Mouse (Mus musculus) liver, embryonic 13.5 days (tissue): ENCODE results near the gene Ift80. TPM values are rescaled to one million over a fixed set of nuclear protein-coding genes. Genes with fewer than 3 reads are reported as not detected.
"Not testable (repeated sequence)": the region's sequence is repeated elsewhere in the genome, so short reads cannot be mapped to it uniquely, and the experiment has no call there.

ENCODE experiments used
- ATAC-seq: fragments of 200-750 bp; cut with Nextera tagmentation; 2 replicates; pipeline ENCODE4 v1.8.0; 2017; ENCODE audit warnings: low read depth, mild to moderate bottlenecking, moderate number of reproducible peaks, moderate library complexity
- DNase-seq: peaks from one replicate; pipeline ENCODE4 v3.0.0; 2022
- H3K27ac ChIP-seq: fragments of 300-500 bp; sonication (generic); 2 replicates; pipeline ENCODE4 v1.5.1; 2015; ENCODE audit warnings: moderate library complexity, mild to moderate bottlenecking, inconsistent platforms
- H3K27me3 ChIP-seq: fragments of 300-500 bp; sonication (generic); 2 replicates; pipeline ENCODE4 v1.6.1; 2015; ENCODE audit warnings: mild to moderate bottlenecking, inconsistent platforms
- H3K36me3 ChIP-seq: fragments of 300-500 bp; sonication (generic); 2 replicates; pipeline ENCODE4 v1.6.1; 2015; ENCODE audit warnings: mild to moderate bottlenecking, inconsistent platforms
- H3K4me1 ChIP-seq: fragments of 300-500 bp; sonication (generic); replicated peaks from 2 replicates; pipeline ENCODE4 v1.6.1; 2015; ENCODE audit warnings: inconsistent platforms
- H3K4me2 ChIP-seq: fragments of 300-500 bp; sonication (generic); 2 replicates; pipeline ENCODE4 v1.6.1; 2015; ENCODE audit warnings: inconsistent platforms, mild to moderate bottlenecking, moderate library complexity
- H3K4me3 ChIP-seq: fragments of 300-500 bp; sonication (generic); replicated peaks from 2 replicates; pipeline ENCODE4 v1.5.1; 2015; ENCODE audit warnings: mild to moderate bottlenecking, inconsistent platforms
- H3K9ac ChIP-seq: fragments of 300-500 bp; sonication (generic); 2 replicates; pipeline ENCODE4 v1.6.1; 2015; ENCODE audit warnings: mild to moderate bottlenecking, inconsistent platforms
- H3K9me3 ChIP-seq: fragments of 300-500 bp; sonication (generic); replicated peaks from 2 replicates; pipeline ENCODE4 v1.6.1; 2016; ENCODE audit warnings: inconsistent platforms
- WGBS: fragments of 180-500 bp; shearing (Covaris S2); methylation state at CpG from one replicate; pipeline ENCODE4 v1.1.7; 2015; ENCODE audit not compliant: insufficient replicate concordance; 5-methylcytosine and 5-hydroxymethylcytosine counted together
- polyA plus RNA-seq: library from polyadenylated mRNA; unstranded; fragments of >200 nt; fragmentation: Nextera tagmentation; extraction: Ambion mirVana; gene quantifications from 2 replicates; pipeline ENCODE4 v1.2.1, GENCODE M21; 2015

The Ift80 gene
- polyA plus RNA-seq, 1 experiment from 2014 or later, result 5.9 TPM

- DNase-seq, result no peak
- ATAC-seq, result no peak
- Histone ChIP-seq H3K9ac (no peak overlapping the region), H3K4me3 (no peak overlapping the region), H3K36me3 (peaks cover 17% of the 10 kb centered on the region), H3K4me1 (no peaks in the 10 kb centered on the region), H3K27me3 (no peaks in the 10 kb centered on the region), H3K27ac (no peak overlapping the region), H3K9me3 (no peaks in the 10 kb centered on the region), H3K4me2 (no peak overlapping the region)
- WGBS, result 66% methylated on average over 7 of the region's 7 CpGs
Observed at GRCm38 (mm10) chr3:68934259-68934658, 70.1 kb downstream of the Ift80 start.

- WGBS, result 83% methylated on average over 9 of the region's 9 CpGs
Observed at GRCm38 (mm10) chr3:68928619-68929018, 75.8 kb downstream of the Ift80 start.

GRCm38 (mm10) chr3:68907509-68907908 is 96.9 kb downstream of the Ift80 start:
- no peak overlapping the region for H3K4me3 ChIP-seq
- DNase-seq, result no peak
- H3K36me3 ChIP-seq, result no peaks in the 10 kb centered on the region
- WGBS, result 65% methylated on average over 4 of the region's 4 CpGs
- no peaks in the 10 kb centered on the region for H3K9me3 ChIP-seq
- H3K27ac ChIP-seq, result no peak overlapping the region
- peaks cover 5% of the 10 kb centered on the region; the same call in 1 of the 2 replicates for H3K4me1 ChIP-seq
- H3K27me3 ChIP-seq, result no peaks in the 10 kb centered on the region
- no peak overlapping the region for H3K9ac ChIP-seq
- ATAC-seq, result no peak
- no peak overlapping the region for H3K4me2 ChIP-seq

More at GRCm38 (mm10) chr3:68928619-68929018, 75.8 kb downstream of the Ift80 start:
- no peaks in the 10 kb centered on the region for H3K27me3 ChIP-seq
- no peaks in the 10 kb centered on the region for H3K4me1 ChIP-seq
- DNase-seq, result no peak
- no peaks in the 10 kb centered on the region for H3K9me3 ChIP-seq
- H3K4me2 ChIP-seq, result no peak overlapping the region
- no peak overlapping the region for H3K27ac ChIP-seq
- H3K36me3 ChIP-seq, result 0 out of 2 replicates have a peak, but pooled peaks cover 6% of the 10 kb centered on the region
- no peak overlapping the region for H3K9ac ChIP-seq
- ATAC-seq, result no peak
- no peak overlapping the region for H3K4me3 ChIP-seq

- H3K27me3 ChIP-seq, result no peaks in the 10 kb centered on the region
- ATAC-seq (no peak), DNase-seq (no peak)
- H3K36me3 ChIP-seq, result no peaks in the 10 kb centered on the region
- no peak overlapping the region for H3K4me2 ChIP-seq
- no peak overlapping the region for H3K4me3 ChIP-seq
- H3K4me1 ChIP-seq, result peaks cover 5% of the 10 kb centered on the region; the same call in 1 of the 2 replicates
- no peak overlapping the region for H3K27ac ChIP-seq
- no peaks in the 10 kb centered on the region for H3K9me3 ChIP-seq
- H3K9ac ChIP-seq, result no peak overlapping the region
- 50% methylated on average over 2 of the region's 2 CpGs for WGBS
Observed at GRCm38 (mm10) chr3:68904902-68905778, 99.2 kb downstream of the Ift80 start.

- 84% methylated on average over 20 of the region's 20 CpGs for WGBS
- not testable (repeated sequence) for DNase-seq, H3K4me2 ChIP-seq, H3K4me3 ChIP-seq, H3K36me3 ChIP-seq, H3K9ac ChIP-seq, H3K9me3 ChIP-seq, H3K27ac ChIP-seq, H3K4me1 ChIP-seq, H3K27me3 ChIP-seq
- peak; percentile 81; the same call in 1 of the 2 replicates for ATAC-seq
Observed at GRCm38 (mm10) chr3:68902636-68903035, 101.7 kb downstream of the Ift80 start.

- no peaks in the 10 kb centered on the region for H3K36me3 ChIP-seq
- ATAC-seq (no peak), DNase-seq (no peak)
- no peaks in the 10 kb centered on the region for H3K9me3 ChIP-seq
- H3K9ac ChIP-seq, result no peak overlapping the region
- 54% methylated on average over 5 of the region's 5 CpGs for WGBS
- no peak overlapping the region for H3K27ac ChIP-seq
- no peaks in the 10 kb centered on the region for H3K27me3 ChIP-seq
- no peak overlapping the region for H3K4me3 ChIP-seq
- H3K4me1 ChIP-seq, result no peaks in the 10 kb centered on the region
- H3K4me2 ChIP-seq, result no peak overlapping the region
Observed at GRCm38 (mm10) chr3:68897154-68897553, 107.2 kb downstream of the Ift80 start.

- H3K4me2 ChIP-seq, result no peak overlapping the region
- no peak overlapping the region for H3K4me3 ChIP-seq
- no peaks in the 10 kb centered on the region for H3K27me3 ChIP-seq
- H3K4me1 ChIP-seq, result no peaks in the 10 kb centered on the region
- no peak overlapping the region for H3K9ac ChIP-seq
- no peak for DNase-seq
- no peak for ATAC-seq
- no peaks in the 10 kb centered on the region for H3K9me3 ChIP-seq
- no peaks in the 10 kb centered on the region for H3K36me3 ChIP-seq
- H3K27ac ChIP-seq, result no peak overlapping the region
- WGBS, result 73% methylated on average over 4 of the region's 4 CpGs
Observed at GRCm38 (mm10) chr3:68895426-68895825, 108.9 kb downstream of the Ift80 start.

- no peak for ATAC-seq
- Histone ChIP-seq H3K9ac (no peak overlapping the region), H3K4me1 (no peaks in the 10 kb centered on the region), H3K9me3 (no peaks in the 10 kb centered on the region), H3K4me2 (no peak overlapping the region), H3K27ac (no peak overlapping the region), H3K4me3 (no peak overlapping the region), H3K27me3 (no peaks in the 10 kb centered on the region), H3K36me3 (no peaks in the 10 kb centered on the region)
- 72% methylated on average over 5 of the region's 5 CpGs for WGBS
- no peak for DNase-seq
Observed at GRCm38 (mm10) chr3:68886845-68887244, 117.5 kb downstream of the Ift80 start.

GRCm38 (mm10) chr3:68874079-68874478 is 130.3 kb downstream of the Ift80 start:
- Histone ChIP-seq H3K36me3 (no peaks in the 10 kb centered on the region), H3K27ac (no peak overlapping the region), H3K9ac (no peak overlapping the region), H3K27me3 (peaks cover 29% of the 10 kb centered on the region), H3K4me2 (no peak overlapping the region), H3K4me1 (peaks cover 14% of the 10 kb centered on the region), H3K9me3 (no peaks in the 10 kb centered on the region), H3K4me3 (no peak overlapping the region)
- WGBS, result 51% methylated on average over 2 of the region's 2 CpGs
- no peak for DNase-seq
- no peak for ATAC-seq

- H3K27me3 ChIP-seq, result peaks cover 49% of the 10 kb centered on the region
- H3K4me2 ChIP-seq, result peak overlapping the region; percentile 84
- H3K4me1 ChIP-seq, result peaks cover 17% of the 10 kb centered on the region
- H3K27ac ChIP-seq, result no peak overlapping the region
- no peaks in the 10 kb centered on the region for H3K36me3 ChIP-seq
- no peak overlapping the region for H3K9ac ChIP-seq
- DNase-seq (no peak), ATAC-seq (no peak)
- WGBS, result 6% methylated on average over 15 of the region's 15 CpGs
- H3K9me3 ChIP-seq, result no peaks in the 10 kb centered on the region
- peak overlapping the region; percentile 60 for H3K4me3 ChIP-seq
Observed at GRCm38 (mm10) chr3:68870568-68870950, 133.8 kb downstream of the Ift80 start.

- DNase-seq, result no peak
- Histone ChIP-seq H3K9ac (peak overlapping the region; percentile 50), H3K27me3 (peaks cover 47% of the 10 kb centered on the region), H3K4me1 (peaks cover 17% of the 10 kb centered on the region), H3K4me2 (peak overlapping the region; percentile 84), H3K9me3 (no peaks in the 10 kb centered on the region), H3K27ac (no peak overlapping the region), H3K4me3 (peak overlapping the region; percentile 60), H3K36me3 (no peaks in the 10 kb centered on the region)
- peak; percentile 53 for ATAC-seq
- under 1% methylated on average over 96 of the region's 96 CpGs for WGBS
Observed at GRCm38 (mm10) chr3:68869691-68870567, 134.4 kb downstream of the Ift80 start.
